Mouse (Mus musculus) MEL (cell line): Measurements from ENCODE around the gene Tbccd1. TPM values are rescaled to one million over a fixed set of nuclear protein-coding genes. Genes with fewer than 3 reads are reported as not detected.

ENCODE experiments used
- DNase-seq: peaks from one replicate; pipeline ENCODE4 v3.0.0; 2011; ENCODE audit warnings: low read depth, low spot score
- H3K27ac ChIP-seq: 2 replicates; pipeline ENCODE4 v1.5.1; 2012; ENCODE audit warnings: low read depth, mild to moderate bottlenecking, control low read depth, low read length, moderate library complexity; ENCODE audit not compliant: control insufficient read depth
- H3K27me3 ChIP-seq, 2 experiments: fragments of 150-350 bp in 1 of 2; sonication (generic) in 1 of 2; 2 replicates each; pipeline ENCODE4 v1.6.1; 2012; ENCODE audit warnings: low read length in 2 of 2, mild to moderate bottlenecking in 2 of 2, improper control_type of control experiment in 1 of 2, moderate library complexity in 1 of 2; ENCODE audit not compliant: insufficient read depth in 2 of 2, control insufficient read depth in 1 of 2
- H3K36me3 ChIP-seq, 2 experiments: 2 replicates each; pipeline ENCODE4 v1.6.1; 2012 to 2014; ENCODE audit warnings: low read length in 2 of 2, improper control_type of control experiment in 1 of 2, inconsistent platforms in 1 of 2, mild to moderate bottlenecking in 1 of 2; ENCODE audit not compliant: insufficient read depth in 2 of 2, control insufficient read depth in 1 of 2
- H3K4me1 ChIP-seq, 2 experiments: fragments of 150-350 bp in 1 of 2; sonication (generic) in 1 of 2; 2 replicates each; pipeline ENCODE4 v1.6.1; 2012; ENCODE audit warnings: low read length in 2 of 2, improper control_type of control experiment in 1 of 2, mild to moderate bottlenecking in 1 of 2; ENCODE audit not compliant: insufficient read depth in 2 of 2, control insufficient read depth in 1 of 2
- H3K4me3 ChIP-seq, 2 experiments: fragments of 150-350 bp in 1 of 2; sonication (generic) in 1 of 2; 2 replicates each; pipeline ENCODE4 v1.5.1; 2012; ENCODE audit warnings: low read depth in 2 of 2, low read length in 2 of 2, mild to moderate bottlenecking in 2 of 2, moderate library complexity in 2 of 2, control low read depth in 1 of 2, improper control_type of control experiment in 1 of 2; ENCODE audit not compliant: control insufficient read depth in 1 of 2, insufficient read depth in 1 of 2
- H3K79me2 ChIP-seq: 2 replicates; pipeline ENCODE4 v1.6.1; 2012; ENCODE audit warnings: mild to moderate bottlenecking, low read length, moderate library complexity; ENCODE audit not compliant: control insufficient read depth, poor library complexity, insufficient read depth
- H3K9ac ChIP-seq: 2 replicates; pipeline ENCODE4 v1.6.1; 2012; ENCODE audit warnings: low read depth, mild to moderate bottlenecking, control low read depth, low read length, moderate library complexity; ENCODE audit not compliant: control insufficient read depth, poor library complexity, severe bottlenecking
- H3K9me3 ChIP-seq: fragments of 150-350 bp; sonication (generic); replicated peaks from 2 replicates; pipeline ENCODE4 v1.6.1; 2012; ENCODE audit warnings: mild to moderate bottlenecking, low read length, improper control_type of control experiment, moderate library complexity; ENCODE audit not compliant: insufficient read depth
- CHD1 ChIP-seq: IDR thresholded peaks from 2 replicates; pipeline ENCODE4 v1.6.1; 2012; ENCODE audit warnings: low read depth, mild to moderate bottlenecking, inconsistent platforms, low read length, improper control_type of control experiment
- CTCF ChIP-seq, 3 experiments: IDR thresholded peaks in 2 of 3; conservative IDR thresholded peaks in 1 of 3; 2 replicates each; pipeline ENCODE4 v1.5.1; 2011 to 2012; ENCODE audit warnings: low read length in 3 of 3, low read depth in 2 of 3, mild to moderate bottlenecking in 2 of 3, improper control_type of control experiment in 1 of 3, inconsistent platforms in 1 of 3, mixed read lengths in 1 of 3, moderate library complexity in 1 of 3; ENCODE audit not compliant: control insufficient read depth in 1 of 3, insufficient read depth in 1 of 3, poor library complexity in 1 of 3, severe bottlenecking in 1 of 3
- E2F4 ChIP-seq: IDR thresholded peaks from 2 replicates; pipeline ENCODE4 v1.6.1; 2011; ENCODE audit warnings: low read depth, low read length, improper control_type of control experiment, borderline replicate concordance
- EP300 ChIP-seq, 2 experiments: IDR thresholded peaks; 2 replicates each; pipeline ENCODE4 v1.6.1; 2011; ENCODE audit warnings: improper control_type of control experiment in 2 of 2, low read length in 2 of 2, low read depth in 1 of 2, mild to moderate bottlenecking in 1 of 2
- GATA1 ChIP-seq: IDR thresholded peaks from 2 replicates; pipeline ENCODE4 v1.6.1; 2011; ENCODE audit warnings: low read depth, low read length, improper control_type of control experiment
- HCFC1 ChIP-seq: IDR thresholded peaks from 2 replicates; pipeline ENCODE4 v1.6.1; 2012; ENCODE audit warnings: low read depth, mild to moderate bottlenecking, inconsistent platforms, low read length, improper control_type of control experiment, moderate library complexity
- MAZ ChIP-seq: IDR thresholded peaks from 2 replicates; pipeline ENCODE4 v1.6.1; 2012; ENCODE audit warnings: low read depth, mild to moderate bottlenecking, inconsistent platforms, low read length, improper control_type of control experiment
- MYB ChIP-seq: IDR thresholded peaks from 2 replicates; pipeline ENCODE4 v1.6.1; 2011; ENCODE audit warnings: mild to moderate bottlenecking, low read depth, low read length, improper control_type of control experiment
- MYC ChIP-seq: IDR thresholded peaks from 2 replicates; pipeline ENCODE4 v1.6.1; 2011; ENCODE audit warnings: low read depth, mild to moderate bottlenecking, low read length, improper control_type of control experiment, moderate library complexity
- POLR2AphosphoS2 ChIP-seq: IDR thresholded peaks from 2 replicates; pipeline ENCODE4 v1.6.1; 2011; ENCODE audit warnings: low read length, improper control_type of control experiment
- POLR2AphosphoS5 ChIP-seq: IDR thresholded peaks from 2 replicates; pipeline ENCODE4 v1.6.1; 2012; ENCODE audit warnings: low read depth, borderline replicate concordance, mild to moderate bottlenecking, inconsistent platforms, low read length, moderate library complexity, mixed read lengths
- SMC3 ChIP-seq: IDR thresholded peaks from 2 replicates; pipeline ENCODE4 v1.6.1; 2011; ENCODE audit warnings: low read depth, low read length, improper control_type of control experiment
- USF2 ChIP-seq, 2 experiments: IDR thresholded peaks; 2 replicates each; pipeline ENCODE4 v1.6.1; 2011 to 2012; ENCODE audit warnings: improper control_type of control experiment in 2 of 2, low read length in 2 of 2, borderline replicate concordance in 1 of 2, inconsistent platforms in 1 of 2, low read depth in 1 of 2, mild to moderate bottlenecking in 1 of 2; ENCODE audit not compliant: insufficient read depth in 1 of 2
- ZMIZ1 ChIP-seq: IDR thresholded peaks from 2 replicates; pipeline ENCODE4 v1.6.1; 2012; ENCODE audit warnings: low read depth, mild to moderate bottlenecking, inconsistent platforms, low read length, improper control_type of control experiment, moderate library complexity
- ZNF384 ChIP-seq: IDR thresholded peaks from 2 replicates; pipeline ENCODE4 v1.6.1; 2012; ENCODE audit warnings: low read depth, mild to moderate bottlenecking, inconsistent platforms, low read length, improper control_type of control experiment
- polyA plus RNA-seq, 2 experiments: library from polyadenylated mRNA; stranded (reverse) in 1 of 2; unstranded in 1 of 2; fragments of >175 nt in 1 of 2; fragments of >200 nt in 1 of 2; gene quantifications; 2 replicates each; pipeline versions ENCODE4 v1.2.1 to v1.2.4; 2012; ENCODE audit warnings: low replicate concordance in 2 of 2, low read depth in 1 of 2; ENCODE audit not compliant: insufficient read length in 2 of 2, insufficient read depth in 1 of 2, missing spikeins in 1 of 2
- total RNA-seq: library from RNA; depleted of rRNA; stranded (reverse); fragments of 300-350 nt; gene quantifications from 2 replicates; pipeline ENCODE4 v1.2.3, GENCODE M21; 2012

The Tbccd1 gene
- total and polyA plus RNA-seq, 3 experiments, result 23.8 to 28.7 TPM; not detected in 1

GRCm38 (mm10) chr16:22842871-22843270 lies 14.6 kb downstream of the Tbccd1 start:
- no peak for TF ChIP-seq CHD1
- TF ChIP-seq USF2 (IDR thresholded peaks at IDR 0.05; ENCODE audit: borderline replicate concordance in 1 of 2, insufficient read depth in 1 of 2, low read depth in 1 of 2, low read length in 2 of 2), result no peak
- TF ChIP-seq CTCF (IDR thresholded peaks at IDR 0.05 in 2 of 3, conservative IDR thresholded peaks at IDR 0.05 in 1 of 3; ENCODE audit: control insufficient read depth in 1 of 3, insufficient read depth in 1 of 3, low read depth in 2 of 3, low read length in 3 of 3, poor library complexity in 1 of 3, severe bottlenecking in 1 of 3), result no peak
- TF ChIP-seq, all 39 proteins: peak for 0
- H3K9ac ChIP-seq, result no peak overlapping the region
- H3K4me3 ChIP-seq, result no peak overlapping the region
- no peak for DNase-seq
- H3K27me3 ChIP-seq, result no peaks in the 10 kb centered on the region
- H3K79me2 ChIP-seq, result peaks cover 10% of the 10 kb centered on the region; the same call in 1 of the 2 replicates
- H3K36me3 ChIP-seq, result peaks cover 0 to 22% of the 10 kb centered on the region in 2 experiments; a peak in 2 of 4 replicates
- no peaks in the 10 kb centered on the region for H3K9me3 ChIP-seq
- no peak overlapping the region for H3K27ac ChIP-seq
- H3K4me1 ChIP-seq, result peaks cover 0 to 3% of the 10 kb centered on the region in 2 experiments; a peak in 1 of 4 replicates

GRCm38 (mm10) chr16:22839146-22839857 lies 18.2 kb downstream of the Tbccd1 start:
- no peak for DNase-seq
- Histone ChIP-seq H3K9ac (no peak overlapping the region), H3K9me3 (no peaks in the 10 kb centered on the region), H3K27me3 (no peaks in the 10 kb centered on the region), H3K4me1 (peaks cover 0 to 3% of the 10 kb centered on the region in 2 experiments; a peak in 1 of 4 replicates)
- TF ChIP-seq SMC3 (no peak), POLR2AphosphoS2 (no peak), POLR2AphosphoS5 (no peak), E2F4 (no peak), MYB (no peak), GATA1 (no peak), CTCF (IDR thresholded peaks at IDR 0.05 in 2 of 3, conservative IDR thresholded peaks at IDR 0.05 in 1 of 3; ENCODE audit: control insufficient read depth in 1 of 3, insufficient read depth in 1 of 3, low read depth in 2 of 3, low read length in 3 of 3, poor library complexity in 1 of 3, severe bottlenecking in 1 of 3) (no peak), HCFC1 (no peak), EP300 (IDR thresholded peaks at IDR 0.05; ENCODE audit: low read depth in 1 of 2, low read length in 2 of 2) (no peak), MYC (no peak), MAZ (no peak), ZMIZ1 (no peak), ZNF384 (no peak)
- TF ChIP-seq, all 39 proteins: peak for 0
- peaks cover 0 to 38% of the 10 kb centered on the region in 2 experiments; a peak in 2 of 4 replicates for H3K36me3 ChIP-seq
- H3K27ac ChIP-seq, result no peak overlapping the region
- H3K4me3 ChIP-seq, result no peak overlapping the region
- no peaks in the 10 kb centered on the region for H3K79me2 ChIP-seq
